Mouse (Mus musculus): ENCODE results near the gene BC028528. TPM values are rescaled to one million over a fixed set of nuclear protein-coding genes. Genes with fewer than 3 reads are reported as not detected.
A peak's percentile ranks its signal among the peaks of the same experiment; 100 is the strongest.

Gene BC028528
- total and polyA plus RNA-seq, 3 experiments = 7.4 to 13.6 TPM; not detected in 1

GRCm38 (mm10) chr3:95894317-95895160 is 2.7 kb upstream of the BC028528 start (continued):
- TF ChIP-seq POLR2AphosphoS5 (IDR thresholded peaks at IDR 0.05; ENCODE audit: borderline replicate concordance, low read depth, low read length) (no peak), NRF1 (IDR thresholded peaks at IDR 0.05; ENCODE audit: insufficient read depth, low read depth, low read length, poor library complexity, severe bottlenecking) (no peak), MEF2A (IDR thresholded peaks at IDR 0.05; ENCODE audit: extremely low read depth, insufficient replicate concordance, low read depth, low read length, poor library complexity, severe bottlenecking) (peak; percentile 30; the same call in 1 of the 2 replicates), USF1 (IDR thresholded peaks at IDR 0.05; ENCODE audit: low read depth, low read length) (peak; percentile 17; the same call in 1 of the 2 replicates), CHD1 (IDR thresholded peaks at IDR 0.05; ENCODE audit: low read depth, low read length) (no peak), RAD21 (IDR thresholded peaks at IDR 0.05; ENCODE audit: low read depth, low read length) (no peak), RCOR1 (IDR thresholded peaks at IDR 0.05; ENCODE audit: low read depth, low read length) (peak; percentile 71; the same call in 1 of the 2 replicates), SMC3 (IDR thresholded peaks at IDR 0.05; ENCODE audit: low read depth, low read length) (no peak), EP300 (IDR thresholded peaks at IDR 0.05; ENCODE audit: low read depth in 1 of 2, low read length in 2 of 2) (peak; percentile 45 to 75; a peak in 3 of 4 replicates), MAFK (IDR thresholded peaks at IDR 0.05; ENCODE audit: borderline replicate concordance, low read depth, low read length) (no peak), ZNF384 (IDR thresholded peaks at IDR 0.05; ENCODE audit: low read depth, low read length) (0 out of 2 replicates have a peak, but pooled peaks have one; percentile 13), JUND (IDR thresholded peaks at IDR 0.05; ENCODE audit: low read depth, low read length) (no peak), TCF12 (IDR thresholded peaks at IDR 0.05; ENCODE audit: low read depth, low read length) (peak; percentile 54), POLR2A (IDR thresholded peaks at IDR 0.05; ENCODE audit: control insufficient read depth in 1 of 2, insufficient read depth in 1 of 2, low read depth in 1 of 2, low read length in 2 of 2, poor library complexity in 1 of 2) (0 out of 4 replicates have a peak, but pooled peaks have one; percentile 27 to 32), MYC (IDR thresholded peaks at IDR 0.05; ENCODE audit: low read depth, low read length) (0 out of 2 replicates have a peak, but pooled peaks have one; percentile 39), ZMIZ1 (IDR thresholded peaks at IDR 0.05; ENCODE audit: low read depth, low read length) (0 out of 2 replicates have a peak, but pooled peaks have one; percentile 11), ELF1 (IDR thresholded peaks at IDR 0.05; ENCODE audit: low read depth, low read length) (peak; percentile 76), TBP (IDR thresholded peaks at IDR 0.05; ENCODE audit: low read depth, low read length) (peak; percentile 74; the same call in 1 of the 2 replicates), MAZ (IDR thresholded peaks at IDR 0.05; ENCODE audit: low read depth, low read length) (no peak), KAT2A (conservative IDR thresholded peaks at IDR 0.05; ENCODE audit: low read depth, low read length) (no peak)
